ENCODE assay signal across 8 mouse cellular contexts in the genomic region with DNA sequence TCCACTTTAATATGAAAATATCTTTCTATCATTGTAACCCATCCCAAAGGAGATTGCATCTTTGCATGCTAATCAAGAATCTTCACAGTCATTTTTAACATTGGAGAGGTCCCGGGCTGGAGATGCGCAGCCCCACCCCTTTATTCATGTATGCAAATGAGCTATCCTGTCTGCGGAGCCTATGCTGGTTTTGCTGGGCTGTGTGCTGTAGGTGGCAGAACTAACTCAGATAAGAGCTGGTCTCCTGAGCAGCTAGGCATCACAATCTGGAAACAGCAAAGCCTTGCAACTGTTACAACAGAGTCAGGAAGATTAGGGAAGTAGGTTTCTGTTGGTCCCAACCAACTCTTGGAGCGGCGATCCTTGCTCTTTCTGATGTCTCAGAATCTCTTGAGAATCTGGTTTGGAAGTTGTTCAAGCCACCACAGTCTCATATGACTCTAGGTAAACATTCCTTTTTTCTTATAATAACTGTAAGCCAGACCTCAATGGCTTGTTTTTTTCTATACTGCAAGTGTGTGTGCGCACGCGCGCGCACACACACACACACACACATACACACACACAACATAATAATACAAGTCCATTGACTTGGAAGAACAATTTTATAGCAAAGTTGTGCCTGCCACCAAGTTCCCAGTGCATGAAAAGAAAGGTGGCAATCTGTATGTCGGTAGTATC.
DNase-seq lines count a peak whose midpoint lies in the region; ATAC-seq and TF ChIP-seq lines count a peak whose summit lies in the region.

No protein-coding gene starts in this region.

- WGBS in hindbrain, embryonic 12.5 days: 63% methylated on average over 11 of the region's 11 CpGs

- no peaks in the 10 kb centered on the region for H3K27me3 ChIP-seq in hindbrain, embryonic 12.5 days

- no peaks in the 10 kb centered on the region for H3K9me3 ChIP-seq in hindbrain, embryonic 12.5 days (replicated peaks)

- no peak overlapping the region for H3K27ac ChIP-seq in hindbrain, embryonic 12.5 days

- DNase-seq in Muller cell, postnatal 12 days (ENCODE audit: inconsistent ontology term): peak; percentile 54
- peak; percentile 91 for DNase-seq in brain, embryonic 14.5 days (ENCODE audit: low read depth)
- peak; percentile 35 to 56 for DNase-seq in left cerebral cortex, adult 18-20 months (ENCODE audit: low spot score in 2 of 2)
- DNase-seq in retina, adult 2 months (ENCODE audit: low read depth, low spot score): peak; percentile 9
- no peak for DNase-seq in cerebellum, adult 18-20 months
- no peak for DNase-seq in T-cell, adult 2 months (ENCODE audit: low spot score)
- DNase-seq in spleen, postnatal 10 days (ENCODE audit: low spot score in 2 of 2): no peak

- no peak overlapping the region for H3K4me2 ChIP-seq in hindbrain, embryonic 12.5 days (replicated peaks)

- peak; percentile 63; the same call in 1 of the 2 replicates for TF ChIP-seq CTCF in brain, embryonic 14.5 days (IDR thresholded peaks at IDR 0.05; ENCODE audit: borderline replicate concordance, extremely low read depth, insufficient read depth, insufficient read length)

- peak; percentile 89 for ATAC-seq in hindbrain, embryonic 12.5 days (ENCODE audit: low FRiP score)

- no peak overlapping the region for H3K4me3 ChIP-seq in hindbrain, embryonic 12.5 days

- no peak for TF ChIP-seq POLR2A in brain, embryonic 14.5 days (IDR thresholded peaks at IDR 0.05; ENCODE audit: borderline replicate concordance, extremely low read depth, insufficient read depth, insufficient read length, poor library complexity, severe bottlenecking)

- no peaks in the 10 kb centered on the region for H3K36me3 ChIP-seq in hindbrain, embryonic 12.5 days

- H3K4me1 ChIP-seq in hindbrain, embryonic 12.5 days: peaks cover 14% of the 10 kb centered on the region

- H3K9ac ChIP-seq in hindbrain, embryonic 12.5 days: no peak overlapping the region

Comparison
In these comparisons a context has a peak if more than half of its experiments do, and no peak if none do; other contexts are left out.
1. DNase-seq: peak in Muller cell, postnatal 12 days (single experiment), brain, embryonic 14.5 days (single experiment), left cerebral cortex, adult 18-20 months (2 of 2) and retina, adult 2 months (single experiment); none in cerebellum, adult 18-20 months (0 of 2), T-cell, adult 2 months (single experiment) and spleen, postnatal 10 days (0 of 2).